Mouse (Mus musculus): ENCODE data around the gene Tmem176b.
"Not testable (repeated sequence)": the region's sequence is repeated elsewhere in the genome, so short reads cannot be mapped to it uniquely, and the experiment has no call there.

The Tmem176b gene

DNA sequence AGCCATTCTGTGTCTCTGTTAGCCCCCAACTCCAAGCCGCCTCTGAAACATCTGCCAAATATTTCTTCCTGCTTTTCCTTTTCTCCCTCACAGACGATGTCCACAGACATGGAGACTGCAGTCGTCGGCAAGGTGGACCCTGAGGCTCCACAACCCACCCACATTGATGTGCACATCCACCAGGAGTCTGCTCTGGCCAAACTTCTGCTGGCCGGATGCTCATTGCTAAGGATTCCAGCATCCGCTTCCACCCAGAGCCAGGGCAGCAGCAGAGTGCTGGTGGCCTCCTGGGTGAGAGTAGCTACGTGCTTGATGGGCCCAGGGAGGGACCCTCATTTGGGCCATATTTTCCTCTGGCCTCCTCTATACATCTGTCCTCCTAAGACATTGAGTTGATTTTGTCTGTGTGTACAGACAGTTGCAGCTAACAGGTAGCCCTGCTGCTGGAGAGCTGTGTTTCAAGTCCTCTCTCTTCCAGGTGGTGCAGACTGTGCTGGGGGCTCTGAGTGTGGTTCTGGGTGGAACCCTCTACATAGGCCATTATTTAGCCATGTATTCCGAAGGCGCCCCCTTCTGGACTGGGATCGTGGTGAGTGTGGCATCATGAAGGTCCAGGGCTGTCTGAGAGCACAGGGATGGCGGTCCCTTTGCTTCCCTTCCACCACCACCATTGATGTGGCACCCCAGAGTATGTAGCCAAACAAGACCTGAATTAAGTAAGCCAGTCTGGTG is 981 bp upstream of the Tmem176b start:
- in situ Hi-C loops (cut with MboI, MseI) = no loop called here

DNA sequence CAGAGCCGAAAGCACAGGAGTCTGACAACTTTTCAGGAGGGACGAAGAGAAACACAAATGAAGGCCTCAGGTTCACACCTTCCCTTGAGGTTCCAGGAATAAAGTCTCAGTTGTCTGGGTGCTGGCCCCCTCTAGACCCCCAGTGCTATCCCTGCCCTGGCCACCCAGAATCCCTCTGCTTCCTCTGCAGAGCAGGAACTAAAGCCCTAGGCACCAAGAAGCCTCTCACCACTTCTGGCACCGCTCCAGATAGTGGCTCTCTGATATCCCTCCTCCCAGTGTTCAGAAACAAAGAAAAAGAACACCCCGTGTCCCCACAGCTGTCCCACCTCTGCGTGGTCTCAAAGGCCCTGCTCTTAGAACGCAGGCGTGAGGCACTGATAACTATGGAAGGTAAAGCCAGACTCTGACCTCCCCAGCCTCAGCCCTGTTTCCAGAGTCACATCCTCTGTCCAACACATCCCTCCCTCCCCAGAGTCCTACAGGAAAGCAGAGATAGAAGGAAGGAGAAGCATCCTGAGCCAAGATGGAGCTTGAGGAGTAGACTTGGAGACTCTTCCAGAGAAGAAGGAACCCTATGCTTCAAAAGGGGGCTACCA is 826 bp downstream of the Tmem176b start, which contains the start of gene Tmem176a:
Gene Tmem176a (plus strand): TSS at position 549 of the 599 bp plus-strand sequence.
- in situ Hi-C loops (cut with MboI, MseI) = no loop called here

DNA sequence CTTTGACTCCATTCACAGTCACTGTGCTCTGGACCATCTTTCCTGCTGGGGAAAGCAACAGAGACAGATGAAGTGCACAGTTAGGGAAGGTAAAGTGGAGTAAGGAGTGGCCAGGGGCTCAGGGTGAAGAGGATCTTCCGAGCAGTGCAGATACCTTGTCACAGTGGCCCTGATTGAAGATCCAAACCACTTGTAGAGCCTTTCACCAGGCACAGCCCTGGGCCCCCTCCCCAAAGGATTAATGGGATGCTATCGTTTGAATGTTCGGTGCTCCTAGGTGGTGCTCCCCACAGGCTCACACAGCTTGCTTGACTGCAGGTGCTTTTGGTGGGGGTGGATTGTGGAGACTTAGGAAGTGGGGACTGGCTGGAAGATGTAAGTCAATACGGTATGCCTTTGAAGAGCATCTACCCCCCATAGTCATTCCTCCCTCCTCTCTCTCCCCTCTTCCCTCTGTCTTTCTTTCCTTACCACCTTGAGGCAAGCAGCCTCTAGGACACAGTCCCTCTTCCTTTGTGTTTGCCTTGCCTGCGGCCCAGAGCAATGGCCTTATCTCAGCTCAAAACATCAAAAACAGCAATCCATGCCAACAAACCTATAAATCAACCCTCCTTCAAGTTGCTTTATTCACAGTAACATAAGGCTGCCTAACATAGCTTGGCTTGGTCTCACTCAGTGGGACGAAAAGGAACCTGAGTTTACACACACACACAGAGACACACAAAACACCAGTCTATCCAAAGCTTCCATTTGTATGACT is 2.8 kb downstream of the Tmem176b start:
- in situ Hi-C loops (cut with MboI, MseI) = no loop called here

DNA sequence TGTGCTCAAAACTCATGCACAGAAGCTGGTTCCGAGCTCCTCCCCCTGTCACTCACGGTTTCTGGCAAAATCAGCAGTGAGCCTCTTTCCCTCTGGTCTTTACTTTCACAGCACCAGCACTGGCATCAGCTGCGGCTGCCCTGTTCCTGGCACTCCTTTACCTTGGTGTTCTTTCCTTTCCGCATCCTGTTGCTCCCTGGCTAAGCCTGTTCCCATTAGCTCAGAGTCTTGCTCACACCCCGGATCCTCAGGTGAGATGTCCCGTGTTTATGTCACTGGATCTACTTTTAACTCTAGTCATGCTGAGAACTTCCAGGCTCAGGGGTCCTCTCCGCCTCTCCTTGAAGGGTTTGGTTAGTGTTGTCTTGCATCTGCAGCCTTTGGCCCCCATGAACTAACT is 3.8 kb downstream of the Tmem176b start:
- in situ Hi-C loops (cut with MboI, MseI) = no loop called here

DNA sequence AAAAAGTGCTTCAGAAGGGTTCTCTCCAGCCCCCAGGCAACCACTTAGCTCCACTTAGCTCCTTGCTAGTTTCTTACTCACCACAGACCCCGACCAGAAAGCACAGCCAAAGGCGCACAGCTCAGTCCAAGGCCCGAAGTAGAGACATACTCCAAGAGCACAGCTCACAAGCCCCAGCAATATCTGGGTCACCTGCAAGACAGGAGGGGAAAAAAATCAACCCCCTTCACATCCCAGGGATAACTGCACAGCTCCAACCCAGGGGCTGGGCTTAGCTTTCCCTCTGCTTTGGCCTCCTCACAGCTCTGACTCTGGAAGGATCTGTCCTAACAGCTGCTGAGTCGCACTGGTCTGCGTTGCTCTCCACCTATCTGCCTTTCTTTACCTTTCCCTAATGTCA is 5.2 kb downstream of the Tmem176b start:
- in situ Hi-C loops (cut with MboI, MseI) = no loop called here

DNA sequence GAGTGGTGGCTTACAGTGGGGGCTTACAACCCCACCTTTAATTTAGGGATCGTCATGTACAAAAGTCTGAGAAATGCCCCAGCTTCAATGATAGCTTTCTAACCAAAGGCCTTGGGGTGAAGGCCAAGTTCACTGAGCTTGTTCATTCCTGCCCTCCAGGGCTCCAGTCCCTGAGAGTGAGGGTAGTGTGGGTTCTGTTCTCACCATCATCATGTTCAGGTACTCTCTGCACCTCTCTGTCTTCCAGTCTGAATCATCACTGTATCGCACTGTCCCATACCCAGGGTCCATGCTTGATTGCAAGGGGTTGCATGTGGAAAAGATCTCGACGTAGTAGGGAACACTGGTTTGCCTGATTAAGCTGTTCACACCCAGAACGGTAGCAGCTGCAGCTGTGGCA is 6.1 kb downstream of the Tmem176b start:
- in situ Hi-C loops (cut with MboI, MseI) = no loop called here

GRCm38 (mm10) chr6:48833515-48833914 is 7.8 kb downstream of the Tmem176b start:
- in situ Hi-C loops (cut with MboI, MseI) = no loop called here

GRCm38 (mm10) chr6:48832426-48832825 is 8.9 kb downstream of the Tmem176b start:
- in situ Hi-C loops (cut with MboI, MseI) = no loop called here

- in situ Hi-C loops (cut with MboI, MseI) = no loop called here
Observed at GRCm38 (mm10) chr6:48831141-48831540, 10.2 kb downstream of the Tmem176b start.

GRCm38 (mm10) chr6:48830241-48830640 is 11.1 kb downstream of the Tmem176b start:
- in situ Hi-C loops (cut with MboI, MseI) = no loop called here

DNA sequence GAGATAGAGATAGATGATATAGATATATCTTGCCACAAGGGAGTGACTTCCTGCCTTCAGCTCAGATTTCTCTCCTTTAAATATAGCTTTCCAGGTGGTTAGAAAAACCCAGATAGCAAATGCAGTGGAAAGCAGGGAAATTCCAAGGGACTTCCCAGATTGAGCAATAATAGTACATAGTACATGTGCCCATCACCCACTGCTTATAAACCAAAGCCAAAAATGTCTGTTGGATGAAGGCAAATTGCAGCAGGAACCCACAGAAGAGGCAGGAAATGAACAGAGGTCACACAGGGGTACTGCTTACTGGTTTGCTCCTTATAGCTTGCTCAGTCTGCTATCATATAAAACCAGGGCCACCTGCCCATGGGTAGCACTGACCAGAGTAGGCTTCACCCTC is 11.6 kb downstream of the Tmem176b start:
- in situ Hi-C loops (cut with MboI, MseI) = no loop called here

DNA sequence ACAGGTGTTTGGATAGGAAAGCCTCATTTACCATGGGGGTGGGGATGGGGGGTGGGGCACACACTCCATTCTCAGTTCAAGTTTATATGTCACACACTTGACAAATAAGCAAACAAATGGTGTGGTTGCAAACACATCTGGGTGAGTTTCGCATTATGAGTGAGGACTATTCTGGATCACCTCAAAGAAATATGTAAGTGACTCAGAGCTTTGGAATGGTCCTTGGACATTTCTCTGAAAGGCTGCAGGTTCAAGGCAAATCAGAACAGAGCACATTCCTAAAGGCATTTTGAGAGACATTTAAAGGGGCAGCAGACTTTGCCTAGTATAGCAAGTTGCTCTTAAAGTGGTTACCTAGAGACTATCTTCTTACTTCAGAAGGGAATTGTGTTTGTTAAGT is 12.3 kb downstream of the Tmem176b start:
- in situ Hi-C loops (cut with MboI, MseI) = no loop called here

- in situ Hi-C loops (cut with MboI, MseI) = no loop called here
Observed at GRCm38 (mm10) chr6:48825016-48825415, 16.3 kb downstream of the Tmem176b start.

DNA sequence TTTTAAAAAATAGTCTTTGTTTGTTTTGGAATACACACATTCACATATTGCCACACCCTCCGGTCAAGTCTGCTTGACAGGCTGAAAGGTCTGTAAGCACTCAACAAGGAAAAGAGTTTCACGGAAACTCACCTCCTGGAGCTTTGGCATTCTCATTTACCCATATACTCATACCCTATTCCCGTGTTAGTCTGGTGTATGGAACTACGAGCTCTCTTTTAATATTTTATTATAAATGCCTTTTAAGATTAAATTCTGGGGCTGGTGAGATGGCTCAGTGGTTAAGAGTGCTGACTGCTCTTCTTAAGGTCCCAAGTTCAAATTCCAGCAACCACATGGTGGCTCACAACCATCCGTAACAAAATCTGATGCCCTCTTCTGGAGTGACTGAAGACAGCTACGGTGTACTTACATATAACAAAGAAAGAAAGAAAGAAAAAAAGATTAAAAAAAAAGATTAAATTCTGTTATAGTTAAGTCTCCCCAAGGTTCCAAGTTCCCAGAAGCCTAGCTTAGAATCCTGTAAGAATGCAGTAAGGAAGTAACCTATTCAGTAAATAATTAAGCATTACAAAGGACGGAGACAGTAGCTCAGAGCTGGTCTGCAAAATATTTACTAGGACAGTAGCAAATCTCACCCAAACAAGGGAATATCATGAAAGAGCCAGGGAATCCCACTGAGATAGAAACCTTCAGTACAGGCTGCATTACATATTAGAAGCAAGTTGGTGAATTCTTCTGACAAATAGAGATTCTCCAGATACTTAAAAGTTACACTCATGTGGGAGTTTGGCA is 19.1 kb downstream of the Tmem176b start:
- in situ Hi-C loops (cut with MboI, MseI) = not testable (repeated sequence)

- in situ Hi-C loops (cut with MboI, MseI) = no loop called here
Observed at GRCm38 (mm10) chr6:48817815-48818214, 23.5 kb downstream of the Tmem176b start.

DNA sequence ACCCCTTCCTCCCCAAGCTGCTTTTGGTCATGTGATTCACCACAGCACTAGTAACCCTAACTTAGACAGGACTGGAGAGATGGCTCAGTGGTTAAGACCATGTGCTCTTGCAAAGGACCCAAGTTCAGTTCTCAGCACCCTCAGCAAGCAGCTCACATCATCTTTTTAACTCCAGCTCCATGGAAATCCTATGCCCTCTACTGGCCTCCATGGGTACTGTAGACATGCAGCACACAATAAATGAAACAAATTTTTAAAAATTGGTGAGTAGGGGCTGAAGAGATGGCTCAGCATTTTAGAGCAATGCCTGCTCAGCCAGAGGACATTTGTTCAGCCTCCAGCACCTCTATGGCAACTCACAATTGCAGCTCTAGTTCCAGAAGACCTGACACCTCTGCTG is 26.3 kb downstream of the Tmem176b start:
- in situ Hi-C loops (cut with MboI, MseI) = no loop called here

- in situ Hi-C loops (cut with MboI, MseI) = no loop called here
Observed at GRCm38 (mm10) chr6:48809494-48810219, 31.6 kb downstream of the Tmem176b start.

DNA sequence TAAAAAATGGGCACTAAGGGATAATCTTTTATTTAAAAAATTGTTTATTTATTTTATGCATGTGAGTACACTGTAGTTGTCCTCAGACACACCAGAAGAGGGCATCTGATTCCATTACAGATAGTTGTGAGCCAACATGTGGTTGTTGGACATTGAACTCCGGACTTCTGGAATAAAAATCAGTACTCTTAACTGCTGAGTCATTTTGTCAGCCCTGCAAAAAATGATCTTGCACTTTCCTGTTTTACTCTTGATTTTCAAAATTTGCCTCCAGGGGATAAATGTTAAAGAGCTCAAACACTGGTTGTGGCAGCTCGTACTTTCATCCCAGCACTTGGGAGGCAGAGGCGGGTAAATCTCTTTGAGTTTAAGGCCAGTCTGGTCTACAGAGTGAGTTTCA is 34.5 kb downstream of the Tmem176b start:
- in situ Hi-C loops (cut with MboI, MseI) = no loop called here

- in situ Hi-C loops (cut with MboI, MseI) = no loop called here
Observed at GRCm38 (mm10) chr6:48804346-48804745, 37.0 kb downstream of the Tmem176b start.

DNA sequence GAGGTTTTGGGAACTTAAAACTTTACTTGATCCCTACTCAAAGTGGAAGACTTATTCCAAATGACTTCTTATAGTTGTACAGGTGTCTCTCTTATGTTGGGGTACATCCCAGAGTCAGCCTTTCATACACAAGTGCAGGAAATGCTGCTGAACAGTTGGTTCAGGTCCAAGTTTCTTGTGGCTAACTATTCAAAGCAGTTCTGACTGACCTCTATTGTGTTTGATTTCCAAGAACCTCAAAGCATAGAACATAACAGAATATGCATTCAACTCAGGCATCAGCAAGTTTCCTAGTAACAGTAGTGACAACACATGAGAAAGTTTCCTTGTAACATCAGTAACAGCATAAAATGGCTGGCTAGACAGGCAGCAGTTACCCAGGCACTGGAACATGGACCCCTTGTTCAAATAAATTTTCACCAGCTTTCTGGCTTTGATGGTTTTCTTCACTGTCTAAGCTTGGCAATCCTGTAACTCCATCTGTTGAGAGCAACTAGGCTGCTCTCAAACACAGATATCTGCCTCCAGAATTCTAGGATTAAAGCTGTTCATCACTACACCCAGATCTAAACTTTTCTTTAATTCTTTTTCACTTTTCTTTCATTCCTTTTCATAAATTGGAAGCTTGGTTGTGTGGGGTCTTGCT is 37.8 kb downstream of the Tmem176b start:
- in situ Hi-C loops (cut with MboI, MseI) = no loop called here

- in situ Hi-C loops (cut with MboI, MseI) = no loop called here
Observed at GRCm38 (mm10) chr6:48801897-48802296, 39.4 kb downstream of the Tmem176b start.

Measured in T-helper 1 cell (primary cell).